Mouse (Mus musculus): ENCODE measurements around the gene Sh2b2. TPM values are rescaled to one million over a fixed set of nuclear protein-coding genes. Genes with fewer than 3 reads are reported as not detected.
"Not testable (repeated sequence)": the region's sequence is repeated elsewhere in the genome, so short reads cannot be mapped to it uniquely, and the experiment has no call there.

The Sh2b2 gene
- polyA plus RNA-seq, 1 experiment: 5.1 TPM

GRCm38 (mm10) chr5:136212716-136213115, 33.6 kb downstream of the Sh2b2 start:
- Histone ChIP-seq H3K4me3 (replicated peaks; ENCODE audit: control insufficient read depth, low read depth, low read length) (no peak overlapping the region), H3K27ac (ENCODE audit: control insufficient read depth, insufficient read depth, low read depth, low read length, poor library complexity) (peak overlapping the region; percentile 31; the same call in 1 of the 2 replicates), H3K4me1 (ENCODE audit: control insufficient read depth, insufficient read depth, low read length) (peaks cover 20% of the 10 kb centered on the region)
- TF ChIP-seq POLR2A (IDR thresholded peaks at IDR 0.05; ENCODE audit: borderline replicate concordance, control insufficient read depth, low read depth, low read length) (no peak), CTCF (IDR thresholded peaks at IDR 0.05; ENCODE audit: control insufficient read depth, insufficient read depth, low read length) (no peak)
- 70% methylated on average over 11 of the region's 11 CpGs for WGBS

- H3K4me3 ChIP-seq (replicated peaks; ENCODE audit: control insufficient read depth, low read depth, low read length): not testable (repeated sequence)
- peak overlapping the region; percentile 78 for H3K27ac ChIP-seq (ENCODE audit: control insufficient read depth, insufficient read depth, low read depth, low read length, poor library complexity)
- peaks cover 18% of the 10 kb centered on the region for H3K4me1 ChIP-seq (ENCODE audit: control insufficient read depth, insufficient read depth, low read length)
- 53% methylated on average over 14 of the region's 14 CpGs for WGBS
Observed at GRCm38 (mm10) chr5:136211341-136212102, 34.8 kb downstream of the Sh2b2 start.

- H3K27ac ChIP-seq (ENCODE audit: control insufficient read depth, insufficient read depth, low read depth, low read length, poor library complexity): peak overlapping the region; percentile 41
- peaks cover 15% of the 10 kb centered on the region for H3K4me1 ChIP-seq (ENCODE audit: control insufficient read depth, insufficient read depth, low read length)
- no peak overlapping the region for H3K4me3 ChIP-seq (replicated peaks; ENCODE audit: control insufficient read depth, low read depth, low read length)
- no peak for TF ChIP-seq CTCF (IDR thresholded peaks at IDR 0.05; ENCODE audit: control insufficient read depth, insufficient read depth, low read length)
- no peak for TF ChIP-seq POLR2A (IDR thresholded peaks at IDR 0.05; ENCODE audit: borderline replicate concordance, control insufficient read depth, low read depth, low read length)
- WGBS: 25% methylated on average over 5 of the region's 5 CpGs
Observed at GRCm38 (mm10) chr5:136210549-136210948, 35.8 kb downstream of the Sh2b2 start.

GRCm38 (mm10) chr5:136201832-136202231, 44.5 kb downstream of the Sh2b2 start:
- Histone ChIP-seq H3K4me3 (replicated peaks; ENCODE audit: control insufficient read depth, low read depth, low read length) (no peak overlapping the region), H3K27ac (ENCODE audit: control insufficient read depth, insufficient read depth, low read depth, low read length, poor library complexity) (no peak overlapping the region), H3K4me1 (ENCODE audit: control insufficient read depth, insufficient read depth, low read length) (peaks cover 1% of the 10 kb centered on the region; the same call in 1 of the 2 replicates)
- 37% methylated on average over 7 of the region's 7 CpGs for WGBS
- TF ChIP-seq CTCF (IDR thresholded peaks at IDR 0.05; ENCODE audit: control insufficient read depth, insufficient read depth, low read length): peak; percentile 94
- no peak for TF ChIP-seq POLR2A (IDR thresholded peaks at IDR 0.05; ENCODE audit: borderline replicate concordance, control insufficient read depth, low read depth, low read length)

GRCm38 (mm10) chr5:136199526-136199925, 46.8 kb downstream of the Sh2b2 start:
- Histone ChIP-seq H3K4me3 (replicated peaks; ENCODE audit: control insufficient read depth, low read depth, low read length) (no peak overlapping the region), H3K4me1 (ENCODE audit: control insufficient read depth, insufficient read depth, low read length) (peaks cover 1% of the 10 kb centered on the region; the same call in 1 of the 2 replicates), H3K27ac (ENCODE audit: control insufficient read depth, insufficient read depth, low read depth, low read length, poor library complexity) (no peak overlapping the region)
- no peak for TF ChIP-seq CTCF (IDR thresholded peaks at IDR 0.05; ENCODE audit: control insufficient read depth, insufficient read depth, low read length)
- TF ChIP-seq POLR2A (IDR thresholded peaks at IDR 0.05; ENCODE audit: borderline replicate concordance, control insufficient read depth, low read depth, low read length): no peak
- WGBS: 38% methylated on average over 11 of the region's 11 CpGs

- 0% methylated on average over 62 of the region's 62 CpGs for WGBS
- Histone ChIP-seq H3K27ac (ENCODE audit: control insufficient read depth, insufficient read depth, low read depth, low read length, poor library complexity) (peak within 1 kb of the TSS; percentile 67), H3K4me1 (ENCODE audit: control insufficient read depth, insufficient read depth, low read length) (peaks cover 1% of the 10 kb centered on the region; the same call in 1 of the 2 replicates), H3K4me3 (replicated peaks; ENCODE audit: control insufficient read depth, low read depth, low read length) (peak within 1 kb of the TSS; percentile 82)
- TF ChIP-seq CTCF (IDR thresholded peaks at IDR 0.05; ENCODE audit: control insufficient read depth, insufficient read depth, low read length) (no peak), POLR2A (IDR thresholded peaks at IDR 0.05; ENCODE audit: borderline replicate concordance, control insufficient read depth, low read depth, low read length) (peak; percentile 63; the same call in 1 of the 2 replicates)
Observed at GRCm38 (mm10) chr5:136198474-136199391, 47.6 kb downstream of the Sh2b2 start, which contains the start of gene Prkrip1. Gene Prkrip1, minus strand, starts transcription at chr5:136198963.

- TF ChIP-seq CTCF (IDR thresholded peaks at IDR 0.05; ENCODE audit: control insufficient read depth, insufficient read depth, low read length) (no peak), POLR2A (IDR thresholded peaks at IDR 0.05; ENCODE audit: borderline replicate concordance, control insufficient read depth, low read depth, low read length) (no peak)
- 90% methylated on average over 7 of the region's 7 CpGs for WGBS
Observed at GRCm38 (mm10) chr5:136191870-136192269, 54.5 kb downstream of the Sh2b2 start.

GRCm38 (mm10) chr5:136186723-136187122, 59.6 kb downstream of the Sh2b2 start:
- peaks cover 1% of the 10 kb centered on the region; the same call in 1 of the 2 replicates for H3K4me1 ChIP-seq (ENCODE audit: control insufficient read depth, insufficient read depth, low read length)

More at GRCm38 (mm10) chr5:136191870-136192269, 54.5 kb downstream of the Sh2b2 start:
- Histone ChIP-seq H3K4me3 (replicated peaks; ENCODE audit: control insufficient read depth, low read depth, low read length) (no peak overlapping the region), H3K27ac (ENCODE audit: control insufficient read depth, insufficient read depth, low read depth, low read length, poor library complexity) (no peak overlapping the region), H3K4me1 (ENCODE audit: control insufficient read depth, insufficient read depth, low read length) (no peaks in the 10 kb centered on the region)

More at GRCm38 (mm10) chr5:136186723-136187122, 59.6 kb downstream of the Sh2b2 start:
- Histone ChIP-seq H3K4me3 (replicated peaks; ENCODE audit: control insufficient read depth, low read depth, low read length) (no peak overlapping the region), H3K27ac (ENCODE audit: control insufficient read depth, insufficient read depth, low read depth, low read length, poor library complexity) (no peak overlapping the region)
- 19% methylated on average over 4 of the region's 4 CpGs for WGBS
- TF ChIP-seq CTCF (IDR thresholded peaks at IDR 0.05; ENCODE audit: control insufficient read depth, insufficient read depth, low read length): peak; percentile 95
- no peak for TF ChIP-seq POLR2A (IDR thresholded peaks at IDR 0.05; ENCODE audit: borderline replicate concordance, control insufficient read depth, low read depth, low read length)
